Mouse (Mus musculus) kidney, postnatal 10 days (tissue): ENCODE measurements around the gene Tpbpb.
"Not testable (repeated sequence)": the region's sequence is repeated elsewhere in the genome, so short reads cannot be mapped to it uniquely, and the experiment has no call there.

ENCODE experiments used
- DNase-seq: peaks from one replicate; pipeline ENCODE4 v3.0.0; 2021; ENCODE audit warnings: mixed read lengths

Gene Tpbpb

DNA sequence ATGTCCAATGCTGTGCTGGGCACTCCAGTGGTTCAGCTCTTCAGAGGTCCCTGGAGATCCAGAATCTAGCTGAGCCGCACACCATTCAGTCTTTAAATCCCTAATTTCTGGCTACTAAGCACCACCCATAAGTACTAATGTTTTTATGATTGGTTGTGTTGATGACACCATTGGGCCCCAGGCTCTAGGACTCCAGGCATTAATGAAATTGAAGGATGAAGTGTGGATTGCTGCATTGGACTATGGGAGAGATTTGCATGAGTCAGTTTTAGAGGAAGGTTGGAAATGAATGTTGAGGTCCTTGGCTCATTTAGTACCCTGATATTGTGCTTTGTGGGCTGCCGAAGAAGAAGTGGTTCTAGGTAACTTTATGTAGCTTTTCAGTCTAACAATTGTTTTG lies at the start of gene Tpbpb:
TSS of gene Tpbpb (minus strand) at position 101 of the 400 bp plus-strand sequence.
- DNase-seq: not testable (repeated sequence)

DNA sequence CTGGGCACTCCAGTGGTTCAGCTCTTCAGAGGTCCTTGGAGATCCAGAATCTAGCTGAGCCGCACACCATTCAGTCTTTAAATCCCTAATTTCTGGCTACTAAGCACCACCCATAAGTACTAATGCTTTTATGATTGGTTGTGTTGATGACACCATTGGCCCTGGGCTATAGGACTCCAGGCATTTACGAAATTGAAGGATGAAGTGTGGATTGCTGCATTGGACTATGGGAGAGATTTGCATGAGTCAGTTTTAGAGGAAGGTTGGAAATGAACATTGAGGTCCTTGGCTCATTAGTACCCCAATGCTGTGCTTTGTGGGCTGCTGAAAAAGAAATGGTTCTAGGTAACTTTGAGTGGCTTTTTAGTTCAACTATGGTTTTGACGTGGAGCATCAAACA lies 37.2 kb upstream of the Tpbpb start, which contains the start of gene Tpbpa:
TSS of gene Tpbpa (minus strand) at position 101 of the 400 bp plus-strand sequence.
- DNase-seq: not testable (repeated sequence)

- peak; percentile 64 for DNase-seq
Measured at GRCm38 (mm10) chr13:60936500-60936901, 31.8 kb upstream of the Tpbpb start, which contains the start of the genes Gm49391 and Ctla2a. Gm49391 (minus strand) TSS chr13:60936571. Ctla2a (minus strand) TSS chr13:60936625.

GRCm38 (mm10) chr13:60935490-60935889 lies 30.8 kb upstream of the Tpbpb start, which contains the start of gene Gm49393:
Gm49393 (minus strand) TSS chr13:60935590.
- DNase-seq: not testable (repeated sequence)

DNA sequence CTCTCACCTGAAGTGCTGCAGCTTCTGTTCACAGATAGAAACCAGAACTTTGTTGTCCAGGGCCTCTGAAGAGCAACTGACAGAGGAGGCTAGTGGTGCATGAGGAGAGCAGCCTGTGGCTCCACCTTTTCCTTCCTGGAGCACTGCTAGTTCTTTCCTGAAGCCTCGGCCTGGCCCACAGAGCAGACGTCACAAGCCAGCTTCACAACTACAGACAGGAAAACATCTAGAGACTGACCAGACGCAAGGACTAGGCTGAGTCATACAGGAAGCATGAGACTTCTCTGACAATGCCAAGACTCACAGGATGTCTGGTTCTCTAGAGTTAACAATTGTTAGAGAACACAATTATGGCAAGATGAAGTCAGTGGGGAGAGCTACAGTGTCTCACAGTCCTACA lies 7.4 kb downstream of the Tpbpb start, which contains the start of gene Ctla2b:
TSS of gene Ctla2b (minus strand) at position 120 of the 400 bp plus-strand sequence.
- peak; percentile 61 for DNase-seq

GRCm38 (mm10) chr13:60896794-60897193 lies 7.9 kb downstream of the Tpbpb start, which contains the start of gene Gm49392:
Gm49392 (minus strand) TSS chr13:60896894.
- DNase-seq: not testable (repeated sequence)

- no peak for DNase-seq
Measured at GRCm38 (mm10) chr13:60895406-60896160, 9.1 kb downstream of the Tpbpb start.

DNA sequence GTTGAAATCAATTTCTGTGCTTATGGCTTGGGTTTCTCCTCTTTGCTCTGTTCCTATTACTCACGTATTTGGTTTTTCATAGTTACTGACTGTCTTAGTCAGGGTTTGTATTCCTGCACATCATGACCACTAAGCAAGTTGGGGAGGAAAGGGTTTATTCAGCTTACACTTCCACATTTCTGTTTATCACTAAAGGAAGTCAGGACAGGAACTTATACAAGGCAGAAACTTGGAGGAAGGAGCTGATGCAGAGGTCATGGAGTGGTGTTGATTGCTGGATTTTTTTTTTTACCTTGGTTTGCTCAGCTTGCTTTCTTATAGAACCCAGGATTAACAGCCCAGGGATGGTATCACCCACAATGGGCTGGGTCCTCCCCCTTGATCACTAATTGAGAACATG lies 12.4 kb downstream of the Tpbpb start:
- no peak for DNase-seq

DNA sequence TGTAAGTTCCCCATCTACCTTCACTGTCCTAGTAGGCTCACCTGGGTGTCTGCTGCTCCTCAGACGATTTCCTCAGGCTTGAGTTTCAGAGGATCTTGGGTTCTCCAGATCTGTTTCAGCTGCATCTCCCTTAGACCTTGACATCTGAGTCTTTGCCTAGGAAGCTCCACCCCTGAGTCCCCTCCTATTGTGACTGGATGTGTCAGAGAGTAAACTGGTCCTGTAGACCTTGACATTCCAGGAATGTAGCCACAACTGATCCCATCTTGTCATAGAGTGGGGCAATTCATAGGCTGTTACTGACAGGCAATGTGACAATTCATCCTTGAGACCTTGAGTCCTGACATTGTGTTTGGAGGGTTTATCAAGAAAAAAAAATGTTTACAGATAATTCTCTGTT lies 40.4 kb downstream of the Tpbpb start, which contains the start of gene 4930486L24Rik:
TSS of gene 4930486L24Rik (minus strand) at position 195 of the 400 bp plus-strand sequence.
- DNase-seq: no peak
